Mouse (Mus musculus) 3T3-L1 (cell line): ENCODE measurements at regions not wholly inside any gene's neighbourhood (a gene's known extent, or its start where the extent isn't known, plus 50 kb on each side); places are given as distances from the start of the nearest gene placed in this dataset.
A peak's percentile ranks its signal among the peaks of the same experiment; 100 is the strongest.

Source experiments
- DNase-seq: peaks from one replicate; pipeline ENCODE4 v3.0.0-alpha.2; 2015; ENCODE audit warnings: low read depth, low spot score

- DNase-seq = no peak
Observed at GRCm38 (mm10) chr2:178710001-178710400, 279.7 kb downstream of the Cdh26 start.

- DNase-seq = no peak
Observed at GRCm38 (mm10) chr2:178711587-178712080, 281.3 kb downstream of the Cdh26 start.

GRCm38 (mm10) chr2:178712391-178712892 lies 282.1 kb downstream of the Cdh26 start:
- DNase-seq = no peak

- DNase-seq = no peak
Observed at GRCm38 (mm10) chr2:178715500-178716245, 285.3 kb downstream of the Cdh26 start.

- DNase-seq = peak; percentile 31
Observed at GRCm38 (mm10) chr2:178718048-178718447, 287.7 kb downstream of the Cdh26 start.

- no peak for DNase-seq
Observed at GRCm38 (mm10) chr2:178723455-178723854, 293.1 kb downstream of the Cdh26 start.

- DNase-seq = no peak
Observed at GRCm38 (mm10) chr2:178724228-178724627, 293.9 kb downstream of the Cdh26 start.

- no peak for DNase-seq
Observed at GRCm38 (mm10) chr2:178727930-178728793, 297.8 kb downstream of the Cdh26 start.

GRCm38 (mm10) chr2:178728794-178729120 lies 298.4 kb downstream of the Cdh26 start:
- DNase-seq = no peak

GRCm38 (mm10) chr2:178735099-178735498 lies 304.8 kb downstream of the Cdh26 start:
- DNase-seq = no peak

GRCm38 (mm10) chr2:178744617-178745016 lies 314.3 kb downstream of the Cdh26 start:
- DNase-seq = no peak

GRCm38 (mm10) chr2:178745296-178746015 lies 315.1 kb downstream of the Cdh26 start:
- no peak for DNase-seq

GRCm38 (mm10) chr2:178751247-178751646 lies 320.9 kb downstream of the Cdh26 start:
- no peak for DNase-seq

GRCm38 (mm10) chr2:178758366-178758765 lies 328.0 kb downstream of the Cdh26 start:
- DNase-seq = peak; percentile 24

- DNase-seq = no peak
Observed at GRCm38 (mm10) chr2:178768526-178768925, 338.2 kb downstream of the Cdh26 start.

- no peak for DNase-seq
Observed at GRCm38 (mm10) chr2:178769001-178769400, 338.7 kb downstream of the Cdh26 start.

GRCm38 (mm10) chr2:178771435-178771834 lies 341.1 kb downstream of the Cdh26 start:
- DNase-seq = no peak

- DNase-seq = no peak
Observed at GRCm38 (mm10) chr2:178771881-178772280, 341.6 kb downstream of the Cdh26 start.

GRCm38 (mm10) chr2:178784822-178785589 lies 354.7 kb downstream of the Cdh26 start:
- DNase-seq = no peak

GRCm38 (mm10) chr2:178785843-178786242 lies 355.5 kb downstream of the Cdh26 start:
- DNase-seq = no peak

- DNase-seq = no peak
Observed at GRCm38 (mm10) chr2:178795841-178796240, 365.5 kb downstream of the Cdh26 start.
